Mouse (Mus musculus) heart, adult 2 months (tissue): Measurements from ENCODE around the gene Stk4. TPM values are rescaled to one million over a fixed set of nuclear protein-coding genes. Genes with fewer than 3 reads are reported as not detected.
A peak's percentile ranks its signal among the peaks of the same experiment; 100 is the strongest.

Experiments used
- DNase-seq, 2 experiments: peaks; one replicate each; pipeline ENCODE4 v3.0.0; 2021
- H3K27ac ChIP-seq: fragments of 200-600 bp; 2 replicates; pipeline ENCODE4 v1.8.1; 2022
- H3K27me3 ChIP-seq: fragments of 200-500 bp; 2 replicates; pipeline ENCODE4 v1.6.1; 2012; ENCODE audit warnings: mild to moderate bottlenecking, low read length, inconsistent platforms, mixed read lengths; ENCODE audit not compliant: control insufficient read depth, insufficient read depth
- H3K36me3 ChIP-seq: fragments of 200-500 bp; 2 replicates; pipeline ENCODE4 v1.6.1; 2012; ENCODE audit warnings: low read length, inconsistent platforms; ENCODE audit not compliant: control insufficient read depth, insufficient read depth
- H3K4me1 ChIP-seq: fragments of 200-500 bp; 2 replicates; pipeline ENCODE4 v1.6.1; 2011; ENCODE audit warnings: low read length; ENCODE audit not compliant: control insufficient read depth, insufficient read depth
- H3K4me3 ChIP-seq: fragments of 200-600 bp; 2 replicates; pipeline ENCODE4 v1.8.1; 2022
- H3K79me2 ChIP-seq: fragments of 200-500 bp; replicated peaks from 2 replicates; pipeline ENCODE4 v1.6.1; 2012; ENCODE audit warnings: mild to moderate bottlenecking, inconsistent platforms, low read length, moderate library complexity, mixed read lengths; ENCODE audit not compliant: control insufficient read depth, insufficient read depth
- H3K9ac ChIP-seq: fragments of 200-500 bp; 2 replicates; pipeline ENCODE4 v1.6.1; 2012; ENCODE audit warnings: low read depth, mild to moderate bottlenecking, control low read depth, inconsistent platforms, low read length, mixed read lengths
- CTCF ChIP-seq: fragments of 200-600 bp; IDR thresholded peaks from 2 replicates; pipeline ENCODE4 v1.8.1; 2022; ENCODE audit warnings: antibody characterized with exemption, mild to moderate bottlenecking, moderate library complexity
- EP300 ChIP-seq: fragments of 200-500 bp; IDR thresholded peaks from 2 replicates; pipeline ENCODE4 v1.6.1; 2011; ENCODE audit warnings: low read depth, low read length, control low read depth; ENCODE audit not compliant: insufficient read depth
- POLR2A ChIP-seq: fragments of 200-500 bp; IDR thresholded peaks from 2 replicates; pipeline ENCODE4 v1.6.1; 2011; ENCODE audit warnings: mild to moderate bottlenecking, low read depth, low read length, control low read depth; ENCODE audit not compliant: insufficient read depth
- WGBS: fragments of 180-500 bp; shearing (Covaris S2); methylation state at CpG from one replicate; pipeline ENCODE4 v1.1.7; 2018; 5-methylcytosine and 5-hydroxymethylcytosine counted together
- intact Hi-C: fragments of 180-260 bp; cut with DNase I; formaldehyde crosslinking; loops from one replicate; pipeline ENCODE4 v1.15.1; 2025
- polyA plus RNA-seq: library from polyadenylated mRNA; depleted of rRNA; stranded (reverse); fragments of >200 nt; gene quantifications from 2 replicates; pipeline ENCODE4 v1.2.3, GENCODE M21; 2012
- total RNA-seq, 2 experiments: library from RNA; stranded (reverse); gene quantifications; 2 replicates each; pipeline ENCODE4 v1.2.3; 2021

Stk4 gene
- total and polyA plus RNA-seq, 3 experiments = 6.4 to 14.7 (median 14.3) TPM

GRCm38 (mm10) chr2:164123169-164123766 lies 53.1 kb downstream of the Stk4 start:
- Histone ChIP-seq H3K4me1 (no peaks in the 10 kb centered on the region), H3K36me3 (no peaks in the 10 kb centered on the region)
- no peak for DNase-seq

GRCm38 (mm10) chr2:164126533-164126955 lies 56.4 kb downstream of the Stk4 start:
- H3K27me3 ChIP-seq = no peaks in the 10 kb centered on the region
- peak; percentile 24 to 38 for DNase-seq
- H3K9ac ChIP-seq = no peak overlapping the region
- no peak overlapping the region for H3K4me3 ChIP-seq
- H3K79me2 ChIP-seq = no peaks in the 10 kb centered on the region
- 81% methylated on average over 13 of the region's 13 CpGs for WGBS
- H3K36me3 ChIP-seq = no peaks in the 10 kb centered on the region
- TF ChIP-seq EP300 (no peak), POLR2A (no peak), CTCF (peak; percentile 57)
- no peaks in the 10 kb centered on the region for H3K4me1 ChIP-seq
- no peak overlapping the region for H3K27ac ChIP-seq
- intact Hi-C loops = no loop called here

More at GRCm38 (mm10) chr2:164123169-164123766, 53.1 kb downstream of the Stk4 start:
- Histone ChIP-seq H3K79me2 (no peaks in the 10 kb centered on the region), H3K9ac (no peak overlapping the region), H3K4me3 (no peak overlapping the region), H3K27ac (no peak overlapping the region), H3K27me3 (no peaks in the 10 kb centered on the region)
- WGBS = 91% methylated on average over 5 of the region's 5 CpGs
- TF ChIP-seq EP300 (no peak), POLR2A (no peak), CTCF (0 out of 2 replicates have a peak, but pooled peaks have one; percentile 12)
- intact Hi-C loops = no loop called here

GRCm38 (mm10) chr2:164127297-164127696 lies 57.2 kb downstream of the Stk4 start:
- no peak overlapping the region for H3K9ac ChIP-seq
- TF ChIP-seq POLR2A (no peak), CTCF (no peak)
- H3K4me3 ChIP-seq = no peak overlapping the region
- H3K4me1 ChIP-seq = no peaks in the 10 kb centered on the region
- no peaks in the 10 kb centered on the region for H3K36me3 ChIP-seq
- 83% methylated on average over 2 of the region's 2 CpGs for WGBS
- H3K27me3 ChIP-seq = no peaks in the 10 kb centered on the region
- no peak for DNase-seq
- H3K79me2 ChIP-seq = no peaks in the 10 kb centered on the region
- H3K27ac ChIP-seq = no peak overlapping the region
- intact Hi-C loops = no loop called here

- Histone ChIP-seq H3K4me1 (no peaks in the 10 kb centered on the region), H3K36me3 (no peaks in the 10 kb centered on the region), H3K4me3 (no peak overlapping the region), H3K27ac (no peak overlapping the region), H3K79me2 (no peaks in the 10 kb centered on the region), H3K27me3 (no peaks in the 10 kb centered on the region), H3K9ac (no peak overlapping the region)
- peak in 1 of 2 experiments; percentile 16 for DNase-seq
- intact Hi-C loops = no loop called here
- TF ChIP-seq EP300 (no peak), CTCF (no peak), POLR2A (no peak)
- 88% methylated on average over 12 of the region's 12 CpGs for WGBS
These were observed 58.7 kb downstream of the Stk4 start for GRCm38 (mm10) chr2:164128576-164129411.

GRCm38 (mm10) chr2:164131586-164131985 lies 61.5 kb downstream of the Stk4 start:
- Histone ChIP-seq H3K79me2 (no peaks in the 10 kb centered on the region), H3K36me3 (no peaks in the 10 kb centered on the region), H3K27ac (no peak overlapping the region), H3K4me1 (peaks cover 2% of the 10 kb centered on the region), H3K4me3 (no peak overlapping the region), H3K27me3 (no peaks in the 10 kb centered on the region), H3K9ac (no peak overlapping the region)
- 85% methylated on average over 1 of the region's 1 CpGs for WGBS
- DNase-seq = no peak
- TF ChIP-seq CTCF (no peak), POLR2A (no peak), EP300 (no peak)
- intact Hi-C loops = loop anchor here (10.0 kb wide), 2 partner anchors 213 to 273 kb away; partner anchors contain the start of genes Matn4 and Rbpjl

- Histone ChIP-seq H3K79me2 (no peaks in the 10 kb centered on the region), H3K4me1 (peaks cover 2% of the 10 kb centered on the region), H3K27ac (no peak overlapping the region), H3K4me3 (no peak overlapping the region), H3K9ac (no peak overlapping the region), H3K36me3 (no peaks in the 10 kb centered on the region), H3K27me3 (no peaks in the 10 kb centered on the region)
- peak; percentile 67 for TF ChIP-seq CTCF
- no peak for TF ChIP-seq POLR2A
- TF ChIP-seq EP300 = 0 out of 2 replicates have a peak, but pooled peaks have one; percentile 23
- DNase-seq = no peak
- intact Hi-C loops = loop anchor here (10.0 kb wide), 2 partner anchors 210 to 270 kb away; partner anchors contain the start of genes Matn4 and Rbpjl
- 46% methylated on average over 6 of the region's 6 CpGs for WGBS
These were observed 64.4 kb downstream of the Stk4 start for GRCm38 (mm10) chr2:164134563-164134962.
